Mouse (Mus musculus): ENCODE measurements around the gene Nqo2.

- TF ChIP-seq CTCF (IDR thresholded peaks at IDR 0.05) (no peak), EP300 (IDR thresholded peaks at IDR 0.05; ENCODE audit: insufficient read depth, low read depth, low read length) (no peak), POLR2A (IDR thresholded peaks at IDR 0.05; ENCODE audit: insufficient read depth, low read depth, low read length) (no peak)
These were observed 4.7 kb upstream of the Nqo2 start for GRCm38 (mm10) chr13:33959771-33960170.
